Mouse (Mus musculus) ES-E14 (cell line): ENCODE results near the gene Fkbp1a.

Source experiments
- CHD2 ChIP-seq: IDR thresholded peaks from 2 replicates; pipeline ENCODE4 v1.6.1; 2014; ENCODE audit warnings: mild to moderate bottlenecking, low read depth, low read length, inconsistent platforms
- HCFC1 ChIP-seq: IDR thresholded peaks from 2 replicates; pipeline ENCODE4 v1.6.1; 2012; ENCODE audit warnings: low read length, inconsistent platforms, borderline replicate concordance; ENCODE audit not compliant: insufficient read depth
- MAFK ChIP-seq: IDR thresholded peaks from 2 replicates; pipeline ENCODE4 v1.6.1; 2014; ENCODE audit warnings: mild to moderate bottlenecking, low read depth, low read length, inconsistent platforms; ENCODE audit not compliant: insufficient read depth
- ZC3H11A ChIP-seq: IDR thresholded peaks from 2 replicates; pipeline ENCODE4 v1.6.1; 2012; ENCODE audit warnings: low read depth, mild to moderate bottlenecking, inconsistent platforms, low read length, borderline replicate concordance
- ZNF384 ChIP-seq: IDR thresholded peaks from 2 replicates; pipeline ENCODE4 v1.6.1; 2012; ENCODE audit warnings: low read depth, low read length, inconsistent platforms

DNA sequence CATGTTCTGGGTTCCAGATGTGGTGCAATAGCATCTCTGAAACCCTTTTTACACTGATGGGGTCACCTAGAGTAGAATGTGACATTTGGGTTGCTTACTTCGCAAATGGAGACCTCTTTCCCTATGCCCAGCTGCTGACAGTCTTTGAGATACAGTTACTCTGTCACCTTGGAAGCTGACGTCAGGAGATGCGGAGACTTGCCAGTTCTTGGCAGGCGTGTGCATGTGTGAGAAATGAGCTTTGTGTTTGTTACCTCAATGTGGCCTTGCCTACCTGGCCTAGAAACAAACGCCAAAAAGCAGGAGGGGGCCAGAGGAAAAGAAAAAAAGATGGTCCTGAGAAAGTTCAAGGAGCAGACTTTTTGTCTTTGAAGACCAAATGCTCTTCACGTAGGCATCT lies 24.6 kb downstream of the Fkbp1a start:
- TF ChIP-seq HCFC1 (no peak), ZC3H11A (no peak), ZNF384 (no peak), MAFK (no peak), CHD2 (no peak)
